Mouse (Mus musculus) neural tube, embryonic 13.5 days (tissue): ENCODE results near the gene Serpinb9b. TPM values are rescaled to one million over a fixed set of nuclear protein-coding genes. Genes with fewer than 3 reads are reported as not detected.
"Not testable (repeated sequence)": the region's sequence is repeated elsewhere in the genome, so short reads cannot be mapped to it uniquely, and the experiment has no call there.

ENCODE experiments used
- ATAC-seq: fragments of 200-750 bp; cut with Nextera tagmentation; 2 replicates; pipeline ENCODE4 v1.8.0; 2017; ENCODE audit warnings: low read depth, mild to moderate bottlenecking, moderate TSS enrichment, moderate library complexity
- H3K27ac ChIP-seq: fragments of 300-500 bp; sonication (generic); replicated peaks from 2 replicates; pipeline ENCODE4 v1.5.1; 2015; ENCODE audit warnings: moderate library complexity, mild to moderate bottlenecking, inconsistent platforms
- H3K27me3 ChIP-seq: fragments of 300-500 bp; sonication (generic); 2 replicates; pipeline ENCODE4 v1.6.1; 2015; ENCODE audit warnings: mild to moderate bottlenecking, inconsistent platforms
- H3K36me3 ChIP-seq: fragments of 300-500 bp; sonication (generic); 2 replicates; pipeline ENCODE4 v1.6.1; 2015; ENCODE audit warnings: mild to moderate bottlenecking, inconsistent platforms
- H3K4me1 ChIP-seq: fragments of 300-500 bp; sonication (generic); replicated peaks from 2 replicates; pipeline ENCODE4 v1.6.1; 2015; ENCODE audit warnings: inconsistent platforms
- H3K4me2 ChIP-seq: fragments of 300-500 bp; sonication (generic); 2 replicates; pipeline ENCODE4 v1.6.1; 2015; ENCODE audit warnings: inconsistent platforms, mild to moderate bottlenecking, moderate library complexity
- H3K4me3 ChIP-seq: fragments of 300-500 bp; sonication (generic); 2 replicates; pipeline ENCODE4 v1.5.1; 2015; ENCODE audit warnings: mild to moderate bottlenecking, inconsistent platforms
- H3K9ac ChIP-seq: fragments of 300-500 bp; sonication (generic); 2 replicates; pipeline ENCODE4 v1.6.1; 2015; ENCODE audit warnings: moderate library complexity, mild to moderate bottlenecking, inconsistent platforms
- H3K9me3 ChIP-seq: fragments of 300-500 bp; sonication (generic); 2 replicates; pipeline ENCODE4 v1.6.1; 2016; ENCODE audit warnings: inconsistent platforms
- WGBS: fragments of 180-500 bp; shearing (Covaris S2); methylation state at CpG from one replicate; pipeline ENCODE4 v1.1.7; 2015; 5-methylcytosine and 5-hydroxymethylcytosine counted together
- polyA plus RNA-seq: library from polyadenylated mRNA; unstranded; fragments of >200 nt; fragmentation: Nextera tagmentation; extraction: Ambion mirVana; gene quantifications from 2 replicates; pipeline ENCODE4 v1.2.1, GENCODE M21; 2015

Gene Serpinb9b
- polyA plus RNA-seq, 1 experiment from 2014 or later: 0.29 TPM

GRCm38 (mm10) chr13:33006555-33006954 lies 20.7 kb upstream of the Serpinb9b start:
- Histone ChIP-seq H3K4me1 (peaks cover 8% of the 10 kb centered on the region; the same call in 1 of the 2 replicates), H3K4me3 (no peak overlapping the region), H3K36me3 (no peaks in the 10 kb centered on the region), H3K9ac (no peak overlapping the region), H3K27me3 (no peaks in the 10 kb centered on the region), H3K4me2 (no peak overlapping the region), H3K9me3 (no peaks in the 10 kb centered on the region), H3K27ac (no peak overlapping the region)
- ATAC-seq: no peak
- WGBS: 87% methylated on average over 3 of the region's 3 CpGs

GRCm38 (mm10) chr13:33012395-33012794 lies 14.8 kb upstream of the Serpinb9b start:
- Histone ChIP-seq H3K4me1 (no peaks in the 10 kb centered on the region), H3K27ac (no peak overlapping the region), H3K4me3 (no peak overlapping the region), H3K36me3 (no peaks in the 10 kb centered on the region), H3K27me3 (no peaks in the 10 kb centered on the region), H3K9me3 (no peaks in the 10 kb centered on the region), H3K9ac (no peak overlapping the region), H3K4me2 (no peak overlapping the region)
- 72% methylated on average over 1 of the region's 1 CpGs for WGBS
- no peak for ATAC-seq

GRCm38 (mm10) chr13:33013271-33013670 lies 13.9 kb upstream of the Serpinb9b start:
- no peak overlapping the region for H3K4me3 ChIP-seq
- H3K4me1 ChIP-seq: no peaks in the 10 kb centered on the region
- no peak for ATAC-seq
- no peaks in the 10 kb centered on the region for H3K27me3 ChIP-seq
- 79% methylated on average over 2 of the region's 2 CpGs for WGBS
- H3K4me2 ChIP-seq: no peak overlapping the region
- no peaks in the 10 kb centered on the region for H3K9me3 ChIP-seq
- H3K9ac ChIP-seq: no peak overlapping the region
- no peaks in the 10 kb centered on the region for H3K36me3 ChIP-seq
- no peak overlapping the region for H3K27ac ChIP-seq

GRCm38 (mm10) chr13:33022371-33022770 lies 4.8 kb upstream of the Serpinb9b start:
- no peak overlapping the region for H3K4me3 ChIP-seq
- no peak for ATAC-seq
- no peak overlapping the region for H3K4me2 ChIP-seq
- no peaks in the 10 kb centered on the region for H3K4me1 ChIP-seq
- no peak overlapping the region for H3K27ac ChIP-seq
- 89% methylated on average over 1 of the region's 1 CpGs for WGBS
- peaks cover 4% of the 10 kb centered on the region for H3K9me3 ChIP-seq
- H3K36me3 ChIP-seq: no peaks in the 10 kb centered on the region
- H3K9ac ChIP-seq: no peak overlapping the region
- H3K27me3 ChIP-seq: no peaks in the 10 kb centered on the region

GRCm38 (mm10) chr13:33026427-33027057 lies 674 bp upstream of the Serpinb9b start:
- Histone ChIP-seq H3K9ac (no peak overlapping the region), H3K4me3 (no peak overlapping the region), H3K27ac (no peak overlapping the region), H3K4me1 (no peaks in the 10 kb centered on the region), H3K36me3 (no peaks in the 10 kb centered on the region), H3K4me2 (no peak overlapping the region), H3K9me3 (no peaks in the 10 kb centered on the region), H3K27me3 (no peaks in the 10 kb centered on the region)
- 74% methylated on average over 1 of the region's 1 CpGs for WGBS
- no peak for ATAC-seq

DNA sequence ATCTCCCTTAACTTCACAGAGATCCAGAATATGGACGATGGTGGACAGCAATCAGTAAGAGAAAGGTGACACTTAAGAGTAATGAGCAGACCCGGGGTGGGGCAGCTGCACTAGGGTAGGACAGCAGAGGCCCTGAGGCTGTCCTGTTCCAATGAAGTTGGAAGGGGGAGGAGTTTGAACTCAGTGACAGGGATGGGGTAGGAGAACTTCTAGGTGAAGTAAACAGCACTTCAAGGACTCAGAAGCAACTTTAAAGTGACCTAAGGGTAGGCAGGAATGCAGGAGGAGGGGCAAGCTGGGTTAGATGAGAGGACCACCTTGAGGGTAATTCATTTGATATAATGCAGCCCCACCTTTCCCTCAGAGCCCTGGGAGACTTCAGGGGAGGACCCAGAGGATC lies 930 bp downstream of the Serpinb9b start:
- Histone ChIP-seq H3K36me3 (no peaks in the 10 kb centered on the region), H3K4me1 (no peaks in the 10 kb centered on the region), H3K9me3 (no peaks in the 10 kb centered on the region), H3K27me3 (no peaks in the 10 kb centered on the region), H3K9ac (no peak overlapping the region), H3K4me2 (no peak overlapping the region), H3K4me3 (no peak overlapping the region), H3K27ac (no peak overlapping the region)
- WGBS: 65% methylated on average over 2 of the region's 2 CpGs
- ATAC-seq: no peak

GRCm38 (mm10) chr13:33028550-33028949 lies 1.3 kb downstream of the Serpinb9b start:
- no peak for ATAC-seq
- H3K9ac ChIP-seq: no peak overlapping the region
- no peaks in the 10 kb centered on the region for H3K36me3 ChIP-seq
- H3K4me2 ChIP-seq: no peak overlapping the region
- H3K4me1 ChIP-seq: no peaks in the 10 kb centered on the region
- no peak overlapping the region for H3K27ac ChIP-seq
- WGBS: 66% methylated on average over 2 of the region's 2 CpGs
- no peaks in the 10 kb centered on the region for H3K27me3 ChIP-seq
- H3K4me3 ChIP-seq: no peak overlapping the region
- no peaks in the 10 kb centered on the region for H3K9me3 ChIP-seq

DNA sequence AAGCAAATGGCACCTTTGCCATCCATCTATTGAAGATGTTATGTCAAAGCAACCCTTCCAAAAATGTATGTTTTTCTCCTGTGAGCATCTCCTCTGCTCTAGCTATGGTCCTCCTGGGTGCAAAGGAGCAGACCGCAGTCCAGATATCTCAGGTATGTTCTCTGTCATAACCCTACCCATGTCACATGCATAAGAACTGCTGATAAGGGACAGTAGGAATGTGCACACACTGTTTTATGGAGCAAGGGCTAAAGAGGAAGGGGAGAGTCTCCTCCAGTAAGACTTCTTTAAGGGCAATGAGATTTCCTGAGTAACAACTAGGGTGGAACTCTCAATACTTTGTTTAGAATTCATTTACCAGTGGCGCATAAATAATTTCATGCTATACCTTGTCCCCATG lies 2.3 kb downstream of the Serpinb9b start:
- not testable (repeated sequence) for H3K4me3 ChIP-seq, H3K9me3 ChIP-seq, H3K4me1 ChIP-seq, H3K9ac ChIP-seq, ATAC-seq, H3K27ac ChIP-seq, H3K4me2 ChIP-seq, H3K36me3 ChIP-seq, H3K27me3 ChIP-seq
- whole genome bisulfite sequencing: 95% methylated on average over 2 of the region's 2 CpGs

- 69% methylated on average over 3 of the region's 3 CpGs for WGBS
- Histone ChIP-seq H3K4me3 (no peak overlapping the region), H3K4me1 (no peaks in the 10 kb centered on the region), H3K27ac (no peak overlapping the region), H3K27me3 (no peaks in the 10 kb centered on the region), H3K36me3 (no peaks in the 10 kb centered on the region), H3K9ac (no peak overlapping the region), H3K4me2 (no peak overlapping the region), H3K9me3 (no peaks in the 10 kb centered on the region)
- ATAC-seq: no peak
Observed at GRCm38 (mm10) chr13:33030281-33030680, 3.1 kb downstream of the Serpinb9b start.

GRCm38 (mm10) chr13:33035506-33035905 lies 8.3 kb downstream of the Serpinb9b start:
- Histone ChIP-seq H3K9ac (no peak overlapping the region), H3K4me2 (no peak overlapping the region)
- 88% methylated on average over 1 of the region's 1 CpGs for WGBS

GRCm38 (mm10) chr13:33043542-33043941 lies 16.3 kb downstream of the Serpinb9b start:
- ATAC-seq: no peak
- 91% methylated on average over 3 of the region's 3 CpGs for WGBS
- Histone ChIP-seq H3K27me3 (no peaks in the 10 kb centered on the region), H3K4me3 (no peak overlapping the region), H3K36me3 (no peaks in the 10 kb centered on the region), H3K4me2 (no peak overlapping the region), H3K27ac (no peak overlapping the region), H3K4me1 (no peaks in the 10 kb centered on the region), H3K9me3 (0 out of 2 replicates have a peak, but pooled peaks cover 4% of the 10 kb centered on the region), H3K9ac (no peak overlapping the region)

More at GRCm38 (mm10) chr13:33035506-33035905, 8.3 kb downstream of the Serpinb9b start:
- no peak overlapping the region for H3K27ac ChIP-seq
- H3K36me3 ChIP-seq: no peaks in the 10 kb centered on the region
- H3K27me3 ChIP-seq: no peaks in the 10 kb centered on the region
- no peaks in the 10 kb centered on the region for H3K4me1 ChIP-seq
- ATAC-seq: no peak
- 0 out of 2 replicates have a peak, but pooled peaks cover 5% of the 10 kb centered on the region for H3K9me3 ChIP-seq
- no peak overlapping the region for H3K4me3 ChIP-seq

GRCm38 (mm10) chr13:33047234-33047633 lies 20.0 kb downstream of the Serpinb9b start:
- no peaks in the 10 kb centered on the region for H3K9me3 ChIP-seq
- no peak for ATAC-seq

DNA sequence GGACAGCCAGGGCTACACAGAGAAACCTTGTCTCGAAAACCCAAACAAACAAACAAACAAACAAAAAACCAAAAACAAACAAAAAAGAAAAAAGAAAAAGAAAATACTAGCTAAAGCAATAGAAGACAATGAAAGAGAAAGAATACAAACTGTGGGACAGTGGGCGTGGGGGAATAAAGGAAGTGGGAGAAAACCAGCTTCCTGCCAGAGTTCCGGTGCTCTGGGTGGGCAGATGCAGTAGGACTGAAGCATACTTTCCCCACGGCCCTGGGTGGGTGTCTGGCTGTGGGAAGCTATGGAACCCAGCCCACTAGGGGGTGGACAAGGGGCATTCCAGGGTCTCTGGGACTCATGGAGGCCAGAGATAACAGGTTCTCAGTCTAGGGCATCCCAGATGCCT lies 21.0 kb downstream of the Serpinb9b start:
- no peak for ATAC-seq
- no peak overlapping the region for H3K9ac ChIP-seq
- H3K27me3 ChIP-seq: no peaks in the 10 kb centered on the region
- no peak overlapping the region for H3K4me3 ChIP-seq
- 78% methylated on average over 4 of the region's 4 CpGs for WGBS
- H3K27ac ChIP-seq: no peak overlapping the region
- H3K4me1 ChIP-seq: no peaks in the 10 kb centered on the region
- H3K36me3 ChIP-seq: no peaks in the 10 kb centered on the region
- H3K4me2 ChIP-seq: no peak overlapping the region
- no peaks in the 10 kb centered on the region for H3K9me3 ChIP-seq

More at GRCm38 (mm10) chr13:33047234-33047633, 20.0 kb downstream of the Serpinb9b start:
- H3K9ac ChIP-seq: no peak overlapping the region
- H3K4me3 ChIP-seq: no peak overlapping the region
- no peak overlapping the region for H3K27ac ChIP-seq
- H3K4me1 ChIP-seq: no peaks in the 10 kb centered on the region
- 92% methylated on average over 2 of the region's 2 CpGs for WGBS
- H3K27me3 ChIP-seq: no peaks in the 10 kb centered on the region
- no peak overlapping the region for H3K4me2 ChIP-seq
- H3K36me3 ChIP-seq: no peaks in the 10 kb centered on the region
